Mouse (Mus musculus) lung, adult 2 months (tissue): Measurements from ENCODE around the gene S100a7a. TPM values are rescaled to one million over a fixed set of nuclear protein-coding genes. Genes with fewer than 3 reads are reported as not detected.

Experiments used
- DNase-seq: peaks from one replicate; pipeline ENCODE4 v3.0.0; 2022
- H3K4me1 ChIP-seq: fragments of 200-500 bp; 2 replicates; pipeline ENCODE4 v1.6.1; 2011; ENCODE audit warnings: low read length; ENCODE audit not compliant: control insufficient read depth, insufficient read depth
- H3K4me3 ChIP-seq: fragments of 200-500 bp; replicated peaks from 2 replicates; pipeline ENCODE3; 2011; ENCODE audit warnings: low read depth, mild to moderate bottlenecking, control low read depth, low read length; ENCODE audit errors: extremely low read depth
- CTCF ChIP-seq: fragments of 200-500 bp; IDR thresholded peaks from 2 replicates; pipeline ENCODE4 v1.5.1; 2011; ENCODE audit warnings: mild to moderate bottlenecking, low read length, control low read depth; ENCODE audit not compliant: insufficient read depth
- POLR2A ChIP-seq: fragments of 200-500 bp; IDR thresholded peaks from 2 replicates; pipeline ENCODE4 v1.6.1; 2011; ENCODE audit warnings: low read depth, mild to moderate bottlenecking, control low read depth, low read length, borderline replicate concordance; ENCODE audit errors: extremely low read depth
- WGBS: fragments of 180-500 bp; shearing (Covaris S2); methylation state at CpG from one replicate; pipeline ENCODE4 v1.1.7; 2018; 5-methylcytosine and 5-hydroxymethylcytosine counted together
- polyA plus RNA-seq: library from polyadenylated mRNA; depleted of rRNA; stranded (reverse); fragments of >200 nt; gene quantifications from 2 replicates; pipeline ENCODE4 v1.2.3, GENCODE M21; 2012

The S100a7a gene
- polyA plus RNA-seq, 1 experiment: 5.6 TPM

GRCm38 (mm10) chr3:90644220-90644619 is 9.6 kb upstream of the S100a7a start:
- WGBS: 36% methylated on average over 3 of the region's 3 CpGs
- peak; percentile 57 for DNase-seq
- Histone ChIP-seq H3K4me3 (no peak overlapping the region), H3K4me1 (no peaks in the 10 kb centered on the region)
- TF ChIP-seq CTCF (peak; percentile 74), POLR2A (no peak)

GRCm38 (mm10) chr3:90647291-90647690 is 6.5 kb upstream of the S100a7a start:
- TF ChIP-seq POLR2A (no peak), CTCF (no peak)
- no peaks in the 10 kb centered on the region for H3K4me1 ChIP-seq
- DNase-seq: no peak
- H3K4me3 ChIP-seq: no peak overlapping the region
- 61% methylated on average over 1 of the region's 1 CpGs for WGBS

GRCm38 (mm10) chr3:90648981-90649380 is 4.8 kb upstream of the S100a7a start:
- Histone ChIP-seq H3K4me3 (no peak overlapping the region), H3K4me1 (no peaks in the 10 kb centered on the region)
- TF ChIP-seq CTCF (no peak), POLR2A (no peak)
- DNase-seq: no peak

- TF ChIP-seq CTCF (no peak), POLR2A (no peak)
- DNase-seq: no peak
- 93% methylated on average over 2 of the region's 2 CpGs for WGBS
- no peak overlapping the region for H3K4me3 ChIP-seq
- H3K4me1 ChIP-seq: no peaks in the 10 kb centered on the region
Observed at GRCm38 (mm10) chr3:90649832-90650231, 4.0 kb upstream of the S100a7a start.

GRCm38 (mm10) chr3:90652878-90653508 is 824 bp upstream of the S100a7a start:
- H3K4me3 ChIP-seq: no peak overlapping the region
- WGBS: 35% methylated on average over 5 of the region's 5 CpGs
- DNase-seq: peak; percentile 53
- TF ChIP-seq CTCF (peak; percentile 82), POLR2A (no peak)
- no peaks in the 10 kb centered on the region for H3K4me1 ChIP-seq

GRCm38 (mm10) chr3:90657405-90657804 is 3.6 kb downstream of the S100a7a start:
- Histone ChIP-seq H3K4me3 (no peak overlapping the region), H3K4me1 (no peaks in the 10 kb centered on the region; the same call in 1 of the 2 replicates)
- DNase-seq: no peak
- TF ChIP-seq POLR2A (no peak), CTCF (no peak)
- 66% methylated on average over 4 of the region's 4 CpGs for WGBS

- no peak for TF ChIP-seq POLR2A
- no peak for TF ChIP-seq CTCF
- no peak overlapping the region for H3K4me3 ChIP-seq
- H3K4me1 ChIP-seq: no peaks in the 10 kb centered on the region; the same call in 1 of the 2 replicates
- no peak for DNase-seq
Observed at GRCm38 (mm10) chr3:90659364-90660044, 5.7 kb downstream of the S100a7a start.

GRCm38 (mm10) chr3:90664219-90664618 is 10.4 kb downstream of the S100a7a start:
- 79% methylated on average over 2 of the region's 2 CpGs for WGBS
- Histone ChIP-seq H3K4me1 (no peaks in the 10 kb centered on the region), H3K4me3 (no peak overlapping the region)
- no peak for DNase-seq
- no peak for TF ChIP-seq POLR2A
- no peak for TF ChIP-seq CTCF

- 44% methylated on average over 8 of the region's 8 CpGs for WGBS
- TF ChIP-seq CTCF (no peak), POLR2A (no peak)
- Histone ChIP-seq H3K4me1 (no peaks in the 10 kb centered on the region), H3K4me3 (no peak within 1 kb of the TSS)
- DNase-seq: peak; percentile 10
Observed at GRCm38 (mm10) chr3:90668846-90669245, 15.0 kb downstream of the S100a7a start, which contains the start of gene S100a8. S100a8 (plus strand) TSS chr3:90668978.

GRCm38 (mm10) chr3:90678656-90679055 is 24.8 kb downstream of the S100a7a start:
- Histone ChIP-seq H3K4me1 (no peaks in the 10 kb centered on the region), H3K4me3 (no peak overlapping the region)
- TF ChIP-seq POLR2A (no peak), CTCF (no peak)
- no peak for DNase-seq
- WGBS: 26% methylated on average over 3 of the region's 3 CpGs
